Mouse (Mus musculus) stomach, postnatal 0 days (tissue): ENCODE results near the gene Tcn2. TPM values are rescaled to one million over a fixed set of nuclear protein-coding genes. Genes with fewer than 3 reads are reported as not detected.

ENCODE experiments used
- ATAC-seq: fragments of 200-750 bp; cut with Nextera tagmentation; 2 replicates; pipeline ENCODE4 v1.8.0; 2017; ENCODE audit not compliant: low FRiP score, low TSS enrichment
- DNase-seq: peaks from one replicate; pipeline ENCODE4 v3.0.0-alpha.2; 2016; ENCODE audit warnings: low spot score
- H3K27ac ChIP-seq: fragments of 300-500 bp; sonication (generic); replicated peaks from 2 replicates; pipeline ENCODE4 v1.5.1; 2014; ENCODE audit warnings: mild to moderate bottlenecking, control low read depth
- H3K27me3 ChIP-seq: fragments of 300-500 bp; sonication (generic); 2 replicates; pipeline ENCODE4 v1.6.1; 2014; ENCODE audit warnings: low read length; ENCODE audit not compliant: control insufficient read depth, insufficient read depth
- H3K36me3 ChIP-seq: fragments of 300-500 bp; sonication (generic); 2 replicates; pipeline ENCODE4 v1.6.1; 2014; ENCODE audit warnings: low read length, mixed read lengths; ENCODE audit not compliant: control insufficient read depth, insufficient read depth
- H3K4me1 ChIP-seq: fragments of 300-500 bp; sonication (generic); replicated peaks from 2 replicates; pipeline ENCODE4 v1.6.1; 2014; ENCODE audit warnings: antibody characterized with exemption; ENCODE audit not compliant: control insufficient read depth, insufficient read depth
- H3K4me2 ChIP-seq: fragments of 300-500 bp; sonication (generic); replicated peaks from 2 replicates; pipeline ENCODE4 v1.6.1; 2014; ENCODE audit warnings: low read depth, mild to moderate bottlenecking, control low read depth, moderate library complexity
- H3K4me3 ChIP-seq: fragments of 300-500 bp; sonication (generic); 2 replicates; pipeline ENCODE4 v1.5.1; 2014; ENCODE audit warnings: low read depth, low read length, control low read depth
- H3K9ac ChIP-seq: fragments of 300-500 bp; sonication (generic); 2 replicates; pipeline ENCODE4 v1.6.1; 2014; ENCODE audit warnings: mild to moderate bottlenecking, low read length, control low read depth, mixed read lengths
- H3K9me3 ChIP-seq: fragments of 300-500 bp; sonication (generic); 2 replicates; pipeline ENCODE4 v1.6.1; 2016; ENCODE audit warnings: low read length; ENCODE audit not compliant: control insufficient read depth
- CTCF ChIP-seq: IDR thresholded peaks from 2 replicates; pipeline ENCODE4 v1.5.1; 2016; ENCODE audit warnings: antibody characterized with exemption, low read depth, mild to moderate bottlenecking, moderate library complexity
- EP300 ChIP-seq: optimal IDR thresholded peaks from 2 replicates; pipeline ENCODE3; 2016; ENCODE audit warnings: antibody characterized with exemption
- WGBS: fragments of 180-500 bp; shearing (Covaris S2); extraction: QIAGEN DNeasy Blood & Tissue Kit; methylation state at CpG from one replicate; pipeline ENCODE4 v1.1.7; 2014; 5-methylcytosine and 5-hydroxymethylcytosine counted together
- polyA plus RNA-seq: library from polyadenylated mRNA; unstranded; fragments of >200 nt; fragmentation: Nextera tagmentation; extraction: Ambion mirVana; gene quantifications from 2 replicates; pipeline ENCODE4 v1.2.1, GENCODE M21; 2015

Gene Tcn2
- polyA plus RNA-seq: 47.5 and 53.3 TPM in 2 replicates

DNA sequence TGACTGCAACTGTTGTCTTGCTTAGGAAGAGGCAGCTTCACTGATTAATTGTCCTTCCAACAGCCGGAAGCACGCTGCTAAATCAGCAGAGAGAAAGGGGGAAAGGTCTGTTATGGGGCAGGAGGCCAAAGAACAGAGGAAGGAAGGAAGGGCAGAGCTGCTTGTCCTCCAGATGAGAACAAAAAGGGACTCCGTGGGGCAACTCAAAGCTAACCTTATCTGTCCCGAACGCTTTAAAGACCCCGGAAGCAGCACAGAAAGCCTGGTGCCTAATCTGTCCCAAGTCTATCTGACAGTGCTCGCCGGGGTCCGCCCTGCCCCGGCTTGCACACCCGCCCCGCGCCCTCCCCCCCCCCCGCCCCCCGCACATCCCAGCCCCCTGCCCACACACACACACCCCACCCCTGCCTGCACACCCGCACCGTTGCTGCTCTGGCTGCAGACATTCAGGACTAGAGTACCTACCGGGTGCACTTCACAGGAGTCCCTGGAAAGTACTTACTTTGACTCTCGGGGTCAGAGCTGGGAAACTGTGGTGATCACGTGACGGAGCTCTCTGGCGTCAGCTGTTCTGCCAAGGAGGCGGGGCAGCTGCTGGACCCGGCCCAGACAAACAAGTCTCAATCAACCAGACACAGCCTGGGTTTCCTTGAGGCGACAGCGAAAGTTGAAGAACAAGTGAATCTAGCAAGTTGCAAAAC lies at the start of gene Tcn2:
Gene Tcn2 (minus strand): TSS at position 649 of the 701 bp plus-strand sequence.
- H3K36me3 ChIP-seq: no peaks in the 10 kb centered on the region
- no peak within 1 kb of the TSS; the same call in 1 of the 2 replicates for H3K27ac ChIP-seq
- ATAC-seq (peak; percentile 86), DNase-seq (peak; percentile 86)
- no peaks in the 10 kb centered on the region for H3K27me3 ChIP-seq
- H3K4me2 ChIP-seq: peak within 1 kb of the TSS; percentile 69
- no peaks in the 10 kb centered on the region for H3K9me3 ChIP-seq
- H3K4me3 ChIP-seq: peak within 1 kb of the TSS; percentile 46
- no peak for TF ChIP-seq EP300
- no peak for TF ChIP-seq CTCF
- WGBS: under 1% methylated on average over 18 of the region's 26 CpGs
- peak within 1 kb of the TSS; percentile 59 for H3K9ac ChIP-seq
- no peaks in the 10 kb centered on the region for H3K4me1 ChIP-seq

DNA sequence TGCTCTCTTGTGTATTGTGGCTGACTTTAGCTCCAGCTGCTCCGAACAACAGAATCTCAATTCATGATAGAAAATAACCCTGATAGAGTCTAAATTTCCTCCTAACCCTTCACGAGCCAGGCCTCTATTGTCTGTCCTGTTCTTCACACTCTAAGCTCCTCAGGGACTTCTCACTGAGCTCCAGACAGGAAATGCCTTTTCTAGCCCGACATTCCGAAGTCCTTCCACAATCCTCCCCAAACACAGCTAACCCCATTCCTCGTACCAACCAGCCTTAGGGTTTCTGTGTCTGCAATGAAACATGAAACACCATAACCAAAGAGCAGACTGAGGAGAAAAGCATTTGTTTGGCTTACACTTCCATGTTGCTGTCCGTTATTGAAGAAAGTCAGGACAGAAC lies 49.6 kb upstream of the Tcn2 start:
- TF ChIP-seq CTCF (no peak), EP300 (no peak)
- no peaks in the 10 kb centered on the region for H3K27me3 ChIP-seq
- no peak for ATAC-seq
- H3K9me3 ChIP-seq: no peaks in the 10 kb centered on the region
- no peak overlapping the region for H3K4me3 ChIP-seq
- 67% methylated on average over 6 of the region's 6 CpGs for WGBS
- peaks cover 9% of the 10 kb centered on the region for H3K36me3 ChIP-seq
- no peak overlapping the region for H3K27ac ChIP-seq
- no peaks in the 10 kb centered on the region for H3K4me1 ChIP-seq
- H3K9ac ChIP-seq: no peak overlapping the region
- DNase-seq: no peak
- no peak overlapping the region for H3K4me2 ChIP-seq

DNA sequence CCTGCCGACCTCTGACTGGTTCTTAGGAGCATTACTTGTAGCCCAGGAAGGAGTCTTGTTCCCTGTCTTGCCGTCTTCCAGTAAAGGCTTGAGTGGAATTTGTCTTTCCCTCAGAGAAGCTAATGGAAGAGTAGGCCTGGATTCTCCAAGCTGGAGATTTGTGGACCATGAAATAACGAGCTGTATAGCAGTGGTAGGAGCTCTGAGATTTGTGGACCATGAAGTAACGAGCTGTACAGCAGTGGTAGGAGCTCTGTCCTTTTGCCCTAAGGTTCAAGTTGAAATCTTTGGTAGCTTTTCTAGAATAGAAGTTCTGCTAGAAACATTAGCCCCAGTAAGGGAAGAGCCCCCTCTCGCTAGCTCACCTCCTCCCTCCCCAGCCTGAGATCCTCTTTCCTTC lies 46.5 kb upstream of the Tcn2 start:
- Histone ChIP-seq H3K27me3 (no peaks in the 10 kb centered on the region), H3K4me1 (no peaks in the 10 kb centered on the region), H3K9ac (no peak overlapping the region), H3K27ac (no peak overlapping the region), H3K36me3 (peaks cover 19% of the 10 kb centered on the region), H3K4me3 (no peak overlapping the region), H3K9me3 (no peaks in the 10 kb centered on the region), H3K4me2 (no peak overlapping the region)
- ATAC-seq: no peak
- no peak for TF ChIP-seq CTCF
- TF ChIP-seq EP300: no peak
- DNase-seq: no peak
- WGBS: 88% methylated on average over 5 of the region's 5 CpGs

DNA sequence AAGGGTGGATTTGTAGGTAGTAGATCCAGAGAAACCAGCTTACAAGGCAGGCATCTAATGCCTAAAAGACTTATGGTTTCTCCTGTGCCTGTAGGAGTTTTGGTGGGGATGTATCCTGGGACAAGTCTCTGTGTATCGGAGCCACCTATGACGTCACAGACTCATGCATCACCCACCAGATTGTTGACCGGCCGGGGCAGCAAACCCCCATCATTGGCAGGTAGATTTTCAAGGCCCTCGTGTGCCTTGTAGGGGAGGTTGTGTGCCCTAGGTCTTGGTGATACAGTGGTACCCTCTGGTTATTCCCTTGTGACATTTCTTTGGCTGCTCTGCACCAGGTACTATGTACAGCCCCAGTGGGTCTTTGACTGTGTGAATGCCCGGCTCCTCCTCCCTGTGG lies 44.7 kb upstream of the Tcn2 start, which contains the start of gene 4930556J24Rik:
Gene 4930556J24Rik (minus strand): TSS at position 101 of the 400 bp plus-strand sequence.
- TF ChIP-seq EP300 (no peak), CTCF (no peak)

DNA sequence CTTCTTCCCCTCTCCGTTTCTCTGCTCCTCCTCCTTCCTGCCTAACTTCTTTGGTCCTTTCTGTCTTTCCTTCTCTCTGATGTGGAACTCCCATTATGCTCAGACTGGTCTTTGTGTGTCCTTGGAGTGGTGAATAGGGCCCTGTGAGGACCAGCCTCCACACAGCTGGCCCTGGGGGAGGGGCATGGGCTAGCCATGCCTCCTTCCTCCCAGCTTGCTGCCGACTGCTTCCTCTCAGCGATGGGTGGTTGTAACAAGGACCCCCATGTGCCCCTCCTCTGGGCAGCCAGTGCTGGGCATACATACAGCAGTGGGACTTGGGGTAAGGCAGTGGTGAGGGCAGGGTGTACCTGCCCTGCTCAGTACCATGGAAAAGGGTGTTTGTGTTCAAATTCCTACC lies 42.4 kb upstream of the Tcn2 start:
- H3K4me3 ChIP-seq: no peak overlapping the region
- DNase-seq (no peak), ATAC-seq (no peak)
- H3K9ac ChIP-seq: no peak overlapping the region
- H3K36me3 ChIP-seq: peaks cover 28% of the 10 kb centered on the region
- no peak for TF ChIP-seq CTCF
- no peak for TF ChIP-seq EP300
- no peaks in the 10 kb centered on the region for H3K9me3 ChIP-seq
- WGBS: 73% methylated on average over 3 of the region's 3 CpGs
- no peak overlapping the region for H3K4me2 ChIP-seq
- H3K4me1 ChIP-seq: no peaks in the 10 kb centered on the region
- no peak overlapping the region for H3K27ac ChIP-seq
- no peaks in the 10 kb centered on the region for H3K27me3 ChIP-seq

More for the DNA sequence above, 44.7 kb upstream of the Tcn2 start, which contains the start of gene 4930556J24Rik:
- ATAC-seq: no peak
- no peaks in the 10 kb centered on the region for H3K4me1 ChIP-seq
- H3K27me3 ChIP-seq: no peaks in the 10 kb centered on the region
- no peak within 1 kb of the TSS for H3K4me3 ChIP-seq
- WGBS: 91% methylated on average over 6 of the region's 6 CpGs
- H3K4me2 ChIP-seq: no peak within 1 kb of the TSS
- no peak within 1 kb of the TSS for H3K9ac ChIP-seq
- no peaks in the 10 kb centered on the region for H3K9me3 ChIP-seq
- DNase-seq: no peak
- H3K36me3 ChIP-seq: peaks cover 24% of the 10 kb centered on the region
- no peak within 1 kb of the TSS for H3K27ac ChIP-seq

- no peaks in the 10 kb centered on the region for H3K4me1 ChIP-seq
- no peak overlapping the region for H3K9ac ChIP-seq
- no peak overlapping the region for H3K4me2 ChIP-seq
- ATAC-seq: no peak
- WGBS: 90% methylated on average over 7 of the region's 7 CpGs
- H3K27ac ChIP-seq: no peak overlapping the region
- peaks cover 26% of the 10 kb centered on the region for H3K36me3 ChIP-seq
- no peak overlapping the region for H3K4me3 ChIP-seq
- no peak for TF ChIP-seq CTCF
- TF ChIP-seq EP300: no peak
- no peaks in the 10 kb centered on the region for H3K27me3 ChIP-seq
- no peaks in the 10 kb centered on the region for H3K9me3 ChIP-seq
- no peak for DNase-seq
Observed at GRCm38 (mm10) chr11:3973081-3973480, 41.1 kb upstream of the Tcn2 start.
